Mouse (Mus musculus) liver, embryonic 14.5 days (tissue): ENCODE data around the gene Fam173a.

Source experiments
- CTCF ChIP-seq: IDR thresholded peaks from 2 replicates; pipeline ENCODE4 v1.5.1; 2016; ENCODE audit warnings: antibody characterized with exemption, low read depth, control low read depth
- EP300 ChIP-seq: IDR thresholded peaks from 2 replicates; pipeline ENCODE4 v1.6.1; 2016; ENCODE audit warnings: antibody characterized with exemption, low read depth

DNA sequence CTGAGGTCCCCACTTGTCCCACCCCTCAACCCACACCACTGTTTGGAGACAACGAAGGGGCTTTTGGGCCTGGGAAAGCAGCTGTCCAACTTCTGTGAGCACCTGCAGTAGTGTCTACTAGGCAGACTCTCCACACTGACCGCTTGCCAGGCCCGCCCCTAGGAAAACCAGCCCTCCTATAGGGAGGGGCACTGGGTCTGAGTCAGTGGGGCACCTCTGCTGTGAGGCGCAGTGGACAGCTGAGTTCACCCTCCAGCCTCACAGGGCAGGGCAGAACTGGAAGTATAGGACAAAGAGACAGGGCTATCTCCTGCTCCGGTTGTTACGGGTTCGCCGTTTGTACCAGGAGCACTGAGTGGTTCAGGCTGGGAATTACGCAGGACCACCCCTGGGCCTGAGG is 38.5 kb downstream of the Fam173a start, which contains the start of gene Msln:
- TF ChIP-seq CTCF (no peak), EP300 (no peak)
